Mouse (Mus musculus): Measurements from ENCODE around the gene Hspbap1.

DNA sequence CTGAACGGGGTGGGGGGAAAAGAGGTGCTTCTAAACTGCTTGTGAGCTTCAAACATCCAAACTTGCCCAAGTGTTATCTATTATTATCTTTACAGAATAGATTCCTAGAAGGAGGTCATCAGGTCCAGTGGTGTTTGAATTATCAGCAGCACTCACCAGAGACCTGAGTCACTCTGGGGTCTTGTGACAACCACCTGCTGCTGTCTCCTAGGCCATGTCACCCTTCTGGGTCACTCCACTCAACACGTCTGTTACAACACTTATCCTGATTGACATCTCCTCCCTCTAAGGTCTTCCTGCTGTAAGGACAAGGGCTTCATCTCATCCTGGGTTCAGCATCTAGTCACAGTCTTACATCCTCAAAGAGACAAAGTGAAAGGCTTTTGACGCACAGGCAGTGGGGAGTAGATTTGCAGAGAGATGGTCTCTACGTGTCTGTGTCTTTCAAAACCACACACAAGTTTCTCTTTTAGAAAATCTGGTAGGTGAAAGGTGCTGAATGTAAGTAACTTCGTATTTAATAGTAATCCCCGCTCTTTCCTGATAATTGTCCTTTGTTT, 21.9 kb downstream of the Hspbap1 start:
- TF ChIP-seq CTCF (IDR thresholded peaks at IDR 0.05; ENCODE audit: low read depth) (no peak), EP300 (IDR thresholded peaks at IDR 0.05; ENCODE audit: low read depth) (no peak)
